Mouse (Mus musculus) monocyte, adult 59 days (primary cell): Measurements from ENCODE around the gene Rbm7. TPM values are rescaled to one million over a fixed set of nuclear protein-coding genes. Genes with fewer than 3 reads are reported as not detected.

Experiments
- total RNA-seq, 2 experiments: library from RNA; stranded (reverse); gene quantifications; one replicate each; pipeline ENCODE4 v1.2.4; 2023

Rbm7 gene
- total RNA-seq = 100 to 1,000 TPM; 207 to 224 TPM

DNA sequence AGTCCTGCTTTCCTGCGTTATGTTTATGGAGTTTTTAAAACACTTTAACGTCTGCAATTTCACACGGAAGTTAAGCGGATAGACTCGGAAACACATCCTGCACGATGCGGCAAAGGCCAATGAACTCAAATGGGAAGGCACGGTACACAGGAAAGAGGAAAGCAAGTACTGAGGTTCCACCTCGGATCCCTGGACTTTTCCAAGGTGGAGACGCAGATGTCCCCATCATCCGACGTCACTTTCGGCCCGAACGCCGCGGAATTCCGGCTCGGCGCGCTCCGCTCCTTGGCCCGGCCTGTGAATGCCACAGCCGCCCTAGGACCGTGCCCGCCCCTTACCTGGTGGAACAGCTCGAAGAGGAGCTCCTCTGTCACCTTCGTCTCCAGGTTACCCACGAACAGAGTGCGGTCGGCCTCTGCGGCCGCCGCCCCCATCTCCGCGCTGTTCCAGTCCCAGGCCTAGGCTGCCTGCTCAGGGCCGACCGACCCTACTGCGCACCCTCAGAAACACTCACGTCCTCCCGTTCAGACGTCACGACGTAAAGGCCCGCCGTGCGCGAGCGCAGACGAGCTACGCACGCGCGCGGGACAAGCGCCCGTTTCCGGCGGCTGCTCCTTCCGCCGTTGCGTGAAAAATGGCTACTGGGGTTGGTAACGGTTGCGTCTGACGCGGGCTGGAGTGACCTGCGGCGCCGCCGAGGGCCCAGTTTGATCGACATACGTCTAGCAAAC, at the start of gene Rbm7, which contains the start of gene Gm5617:
Gene Rbm7, minus strand, starts transcription at position 483 of the 731 bp plus-strand sequence.
Gene Gm5617, plus strand, starts transcription at position 626 of the 731 bp plus-strand sequence.

DNA sequence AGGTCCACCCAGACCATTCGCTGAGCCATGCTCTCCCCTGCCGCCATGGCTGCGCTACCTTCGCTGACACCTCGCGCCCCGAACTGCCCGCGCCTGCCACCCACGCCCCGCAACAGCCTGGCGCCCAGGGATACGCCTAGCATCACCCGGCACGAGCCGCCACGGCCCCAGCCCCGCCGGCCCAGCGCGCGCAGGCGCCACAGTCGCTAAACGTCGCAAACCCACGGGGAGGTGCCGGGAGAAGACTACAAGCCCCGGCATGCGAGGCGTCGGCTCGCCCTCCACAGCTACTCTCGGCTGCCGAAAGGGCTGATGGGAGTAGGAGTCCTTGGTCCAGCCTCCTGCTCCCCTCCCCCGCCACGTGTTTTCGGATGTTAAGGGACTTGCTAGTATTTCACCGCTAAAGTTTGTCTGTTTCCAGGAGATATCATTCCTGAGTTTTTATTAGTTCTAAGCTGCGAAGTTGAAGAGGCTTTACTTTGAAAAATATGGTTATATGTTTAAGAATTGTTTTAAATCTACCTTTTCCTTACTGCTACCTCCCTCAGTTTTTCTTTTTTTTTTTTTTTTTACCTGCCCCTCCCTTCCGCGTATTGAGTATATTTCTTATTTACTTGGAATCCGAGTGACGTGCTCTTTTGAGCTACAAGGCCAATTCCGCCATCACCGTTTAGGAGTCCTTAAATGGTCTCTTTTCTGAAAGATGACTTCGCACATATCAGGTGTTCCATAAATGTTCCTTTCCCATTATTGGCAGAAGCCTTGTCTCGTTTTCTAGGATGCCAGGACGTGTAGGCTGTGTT, 14.5 kb downstream of the Rbm7 start, which contains the start of gene Rexo2:
Gene Rexo2, minus strand, starts transcription at position 213 of the 803 bp plus-strand sequence.

Other genes with a start within 250 kb of the Rbm7 start
- 1 to 10 TPM; 1.3 TPM for gene Nxpe2, start 141.8 kb downstream of the Rbm7 start, total RNA-seq
- gene Rexo2, start 14.7 kb downstream of the Rbm7 start, total RNA-seq = 10 to 100 TPM; 60.9 to 67.5 TPM
- 10 to 100 TPM; 28.4 to 30.6 TPM for gene Gm5617, start 143 bp upstream of the Rbm7 start, total RNA-seq
- gene Nnmt, start 109.9 kb upstream of the Rbm7 start, total RNA-seq = under 1 TPM in 1 of 2 experiments, not detected in 1; 0.76 TPM